Mouse (Mus musculus) testis, postnatal 10 days (tissue): ENCODE data around the gene Rpe65.

Experiments
- DNase-seq: peaks from one replicate; pipeline ENCODE4 v3.0.0; 2021; ENCODE audit warnings: low spot score

Rpe65 gene

GRCm38 (mm10) chr3:159598875-159599274 is at the start of gene Rpe65:
TSS of gene Rpe65 (plus strand) at chr3:159599175.
- no peak for DNase-seq

DNA sequence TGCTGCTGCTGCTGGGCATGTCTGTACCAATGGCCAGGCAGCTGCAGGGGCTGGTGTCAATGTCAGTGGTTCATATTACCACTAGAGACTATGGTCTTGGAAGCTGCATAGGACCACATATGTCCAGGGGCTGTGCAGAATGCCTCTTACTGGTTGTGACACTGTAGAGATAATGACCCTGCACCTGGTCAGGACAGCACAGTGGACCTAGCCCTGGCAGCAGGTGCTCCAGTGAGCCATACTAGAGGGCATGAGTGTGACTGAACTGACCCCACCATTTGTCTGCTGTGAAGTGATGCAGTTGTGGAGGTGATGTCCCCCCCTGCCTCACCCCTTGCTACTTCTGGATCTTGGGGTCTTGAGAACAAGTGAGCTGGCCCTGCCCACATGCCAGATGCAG is 48.8 kb upstream of the Rpe65 start:
- DNase-seq = no peak

DNA sequence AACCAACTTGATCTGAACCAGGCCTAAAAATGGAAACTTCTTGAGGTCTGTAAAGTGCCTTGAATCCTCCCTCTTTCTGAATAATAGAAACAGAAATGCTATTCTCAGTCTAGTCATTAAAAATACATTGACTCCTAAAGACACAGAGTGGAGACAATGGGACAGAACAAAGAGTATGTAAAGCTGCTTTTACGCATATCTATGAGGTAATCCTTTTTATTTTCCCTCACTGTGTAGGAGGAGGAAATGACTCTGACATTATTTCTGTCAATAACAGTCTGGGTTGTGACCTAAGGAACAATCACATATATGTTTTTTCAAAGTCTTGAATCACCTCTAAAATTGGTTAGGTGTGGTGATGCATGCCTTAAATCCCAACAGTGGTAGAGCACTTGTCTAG is 16.0 kb downstream of the Rpe65 start:
- DNase-seq = no peak

DNA sequence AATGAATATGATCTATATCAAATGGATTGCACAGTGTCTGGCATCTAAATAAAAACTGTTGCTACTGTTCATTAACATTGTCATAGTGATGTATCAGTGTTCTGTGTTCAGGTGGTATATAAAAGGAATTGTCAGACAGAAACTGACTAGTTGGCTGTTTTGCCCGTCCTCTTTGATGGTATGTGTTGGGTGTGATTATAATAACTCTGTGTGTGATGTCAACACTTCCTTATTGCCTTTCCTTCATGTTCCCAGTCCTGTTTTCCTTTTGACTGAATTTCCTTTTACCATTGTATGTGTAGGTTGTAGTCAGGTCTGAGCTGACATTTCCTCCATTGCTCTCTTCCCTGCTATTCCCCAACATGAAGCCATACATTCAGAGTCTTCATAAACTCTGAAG is 22.1 kb downstream of the Rpe65 start:
- no peak for DNase-seq

DNA sequence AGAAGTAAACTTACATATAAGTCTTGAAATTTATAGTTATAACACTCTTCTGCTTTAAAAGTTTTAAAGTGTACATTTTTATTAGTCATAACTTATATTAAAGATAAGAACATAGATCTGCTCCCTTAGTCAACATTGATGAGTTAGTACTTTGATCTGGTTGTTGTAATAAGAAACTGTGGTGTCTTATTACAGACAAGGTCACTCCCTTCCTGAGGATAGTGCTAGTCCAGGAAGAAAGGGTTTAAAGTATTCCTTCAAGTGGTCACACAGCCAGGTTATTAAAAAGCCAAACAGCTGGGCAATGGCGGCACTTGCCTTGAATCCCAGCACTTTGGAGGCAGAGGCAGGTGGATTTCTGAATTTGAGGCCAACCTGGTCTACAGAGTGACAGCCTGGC is 25.0 kb downstream of the Rpe65 start:
- no peak for DNase-seq

DNA sequence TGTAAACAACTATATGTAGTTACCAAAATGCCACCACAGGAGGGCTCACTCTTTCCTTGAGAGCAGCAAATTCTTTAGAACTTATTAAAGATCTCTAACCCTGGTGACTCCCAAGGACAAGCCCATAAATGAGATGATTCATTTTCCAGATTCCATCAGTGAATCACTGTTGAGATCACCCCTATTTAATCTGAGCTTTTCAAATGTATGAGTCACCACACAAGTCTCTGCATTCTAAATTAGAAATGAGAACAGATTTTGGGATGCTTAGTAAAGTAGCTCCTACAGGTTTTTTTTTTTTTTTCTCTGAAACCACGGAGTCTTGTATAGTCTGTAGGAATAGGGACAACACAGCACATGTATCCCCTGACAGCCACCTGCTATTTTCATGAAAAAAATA is 61.8 kb downstream of the Rpe65 start:
- DNase-seq = no peak

DNA sequence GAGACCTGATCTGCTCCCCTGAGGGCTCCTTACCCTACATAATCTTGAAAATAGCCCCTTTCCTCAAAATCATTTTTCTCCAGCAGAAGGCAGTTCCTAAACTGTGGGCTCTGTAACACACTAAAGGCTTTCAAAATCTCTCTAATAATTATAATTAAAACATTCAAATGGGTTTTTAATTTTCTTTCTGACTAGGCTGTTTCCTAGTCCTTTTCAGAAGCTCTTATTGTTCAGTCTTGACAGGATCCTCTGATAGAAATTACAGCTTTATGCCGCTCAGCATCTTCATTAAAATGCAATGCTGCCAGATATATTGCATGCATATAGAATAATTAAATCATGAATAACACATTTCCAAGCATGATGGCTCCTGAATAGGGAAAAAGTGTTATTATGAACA is 64.4 kb downstream of the Rpe65 start:
- DNase-seq = no peak
